Mouse (Mus musculus) heart, postnatal 0 days (tissue): ENCODE measurements around the gene Nmd3.

Source experiments
- CTCF ChIP-seq: IDR thresholded peaks from 2 replicates; pipeline ENCODE4 v1.5.1; 2016; ENCODE audit warnings: antibody characterized with exemption, control low read depth, low read depth
- EP300 ChIP-seq: IDR thresholded peaks from 2 replicates; pipeline ENCODE4 v1.6.1; 2016; ENCODE audit warnings: antibody characterized with exemption, low read depth

DNA sequence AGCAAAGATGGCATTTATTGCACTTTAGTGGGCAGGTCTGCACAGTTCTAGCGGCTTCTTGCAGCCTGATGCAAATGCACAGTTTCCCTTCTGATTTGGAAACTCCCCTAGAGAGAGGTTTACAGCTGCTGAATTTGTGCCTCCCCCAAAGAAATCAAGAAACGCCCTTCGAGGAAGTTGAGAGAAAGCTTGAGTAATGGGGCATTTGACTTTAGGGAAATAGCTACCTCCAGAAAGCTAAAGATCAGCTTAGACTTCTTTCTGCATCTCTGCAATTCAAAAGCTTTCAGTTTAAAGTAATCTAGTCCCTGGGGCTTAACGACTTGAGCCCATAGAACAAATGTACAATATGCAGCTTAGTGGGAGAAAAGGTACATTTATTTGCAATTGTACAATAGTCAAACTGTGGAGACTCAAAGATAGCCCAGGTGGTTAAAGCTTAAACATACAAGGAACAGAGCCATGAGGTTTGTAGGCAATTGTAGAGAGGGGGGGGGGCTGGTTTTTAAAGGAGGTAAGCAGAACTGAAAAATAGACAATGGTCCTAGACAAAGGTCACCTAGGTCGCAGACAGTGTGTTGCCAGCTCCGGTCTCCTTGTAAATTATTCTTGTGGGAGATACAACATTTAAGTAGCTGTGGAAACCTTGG lies 21.8 kb upstream of the Nmd3 start:
- TF ChIP-seq CTCF (no peak), EP300 (no peak)
